Mouse (Mus musculus): ENCODE measurements around the gene Gm42421. TPM values are rescaled to one million over a fixed set of nuclear protein-coding genes. Genes with fewer than 3 reads are reported as not detected.

Gm42421 gene
- total RNA-seq, 2 experiments from 2014 or later, result 6.0 TPM; not detected in 1

Other genes with a start within 250 kb of the Gm42421 start
- gene Usp42, start 195.9 kb upstream of the Gm42421 start, total RNA-seq (2015; ENCODE audit: low replicate concordance), result 6.1 and 9.6 TPM in 2 replicates
- 3.6 and 17.0 TPM in 2 replicates for gene Usp42, start 195.9 kb upstream of the Gm42421 start, total RNA-seq (2017; ENCODE audit: low replicate concordance)
- 338 and 412 TPM in 2 replicates for gene Eif2ak1, start 110.4 kb upstream of the Gm42421 start, total RNA-seq (2015; ENCODE audit: low replicate concordance)
- 746 and 827 TPM in 2 replicates for gene Eif2ak1, start 110.4 kb upstream of the Gm42421 start, total RNA-seq (2017; ENCODE audit: low replicate concordance)
- gene Ankrd61, start 30.5 kb upstream of the Gm42421 start, total RNA-seq (2015; ENCODE audit: low replicate concordance), result not detected in 2 replicates
- 2.9 and 10.7 TPM in 2 replicates for gene Ankrd61, start 30.5 kb upstream of the Gm42421 start, total RNA-seq (2017; ENCODE audit: low replicate concordance)
- 15.7 and 20.4 TPM in 2 replicates for gene Aimp2, start 18.3 kb upstream of the Gm42421 start, total RNA-seq (2015; ENCODE audit: low replicate concordance)
- 14.6 and 25.8 TPM in 2 replicates for gene Aimp2, start 18.3 kb upstream of the Gm42421 start, total RNA-seq (2017; ENCODE audit: low replicate concordance)
- 2.5 and 6.1 TPM in 2 replicates for gene Pms2, start 18.2 kb upstream of the Gm42421 start, total RNA-seq (2015; ENCODE audit: low replicate concordance)
- 14.8 and 17.8 TPM in 2 replicates for gene Pms2, start 18.2 kb upstream of the Gm42421 start, total RNA-seq (2017; ENCODE audit: low replicate concordance)
- 4.4 TPM in 1 of 2 replicates, not detected in the other for gene Rsph10b, start 4.9 kb downstream of the Gm42421 start, total RNA-seq (2015; ENCODE audit: low replicate concordance)
- 3.8 and 7.0 TPM in 2 replicates for gene Rsph10b, start 4.9 kb downstream of the Gm42421 start, total RNA-seq (2017; ENCODE audit: low replicate concordance)
- gene Ccz1, start 86.7 kb downstream of the Gm42421 start, total RNA-seq (2015; ENCODE audit: low replicate concordance), result 24.9 and 37.7 TPM in 2 replicates
- gene Ccz1, start 86.7 kb downstream of the Gm42421 start, total RNA-seq (2017; ENCODE audit: low replicate concordance), result 25.3 and 38.5 TPM in 2 replicates
- gene Ocm, start 98.5 kb downstream of the Gm42421 start, total RNA-seq (2015; ENCODE audit: low replicate concordance), result not detected in 2 replicates
- not detected in 2 replicates for gene Ocm, start 98.5 kb downstream of the Gm42421 start, total RNA-seq (2017; ENCODE audit: low replicate concordance)
- gene Lmtk2, start 172.3 kb downstream of the Gm42421 start, total RNA-seq (2015; ENCODE audit: low replicate concordance), result 7.5 and 8.2 TPM in 2 replicates
- gene Lmtk2, start 172.3 kb downstream of the Gm42421 start, total RNA-seq (2017; ENCODE audit: low replicate concordance), result 10.3 and 11.6 TPM in 2 replicates